Mouse (Mus musculus): Measurements from ENCODE around the gene Gapvd1. TPM values are rescaled to one million over a fixed set of nuclear protein-coding genes. Genes with fewer than 3 reads are reported as not detected.

Gapvd1 gene
- polyA plus RNA-seq, 1 experiment from 2014 or later = 92.2 TPM

DNA sequence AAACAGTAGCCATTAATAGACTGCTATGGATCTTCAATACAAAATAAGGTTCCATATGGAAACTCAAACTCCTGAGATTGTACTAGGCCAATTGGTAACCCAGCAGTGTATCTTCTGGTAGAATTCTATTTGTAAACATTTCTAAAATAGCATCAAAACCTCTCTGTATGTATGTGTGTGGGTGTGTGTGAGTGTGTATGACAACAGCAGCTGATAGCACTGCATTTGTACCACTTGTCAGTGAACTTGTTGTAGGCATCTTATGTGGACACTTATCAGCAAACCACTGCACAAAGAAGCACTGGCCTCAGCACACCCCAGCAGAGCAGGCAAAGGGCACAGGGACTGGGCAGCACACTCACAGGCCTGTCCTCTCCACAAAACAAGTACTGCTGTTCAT, 58.4 kb downstream of the Gapvd1 start:
- H3K27me3 ChIP-seq (ENCODE audit: control insufficient read depth, insufficient read depth, low read length) = no peaks in the 10 kb centered on the region
- H3K9me3 ChIP-seq (ENCODE audit: control insufficient read depth, low read length) = no peaks in the 10 kb centered on the region
- H3K4me2 ChIP-seq (replicated peaks; ENCODE audit: low read depth, low read length) = no peak overlapping the region
- no peak overlapping the region for H3K9ac ChIP-seq (ENCODE audit: low read depth, low read length)
- no peak for ATAC-seq (ENCODE audit: low FRiP score, low TSS enrichment)
- no peak overlapping the region for H3K4me3 ChIP-seq (ENCODE audit: low read length)
- H3K4me1 ChIP-seq (ENCODE audit: control insufficient read depth, insufficient read depth, low read length) = no peaks in the 10 kb centered on the region
- no peak overlapping the region for H3K27ac ChIP-seq (ENCODE audit: low read depth, low read length)
- peaks cover 82% of the 10 kb centered on the region for H3K36me3 ChIP-seq (ENCODE audit: control insufficient read depth, insufficient read depth, low read length)

DNA sequence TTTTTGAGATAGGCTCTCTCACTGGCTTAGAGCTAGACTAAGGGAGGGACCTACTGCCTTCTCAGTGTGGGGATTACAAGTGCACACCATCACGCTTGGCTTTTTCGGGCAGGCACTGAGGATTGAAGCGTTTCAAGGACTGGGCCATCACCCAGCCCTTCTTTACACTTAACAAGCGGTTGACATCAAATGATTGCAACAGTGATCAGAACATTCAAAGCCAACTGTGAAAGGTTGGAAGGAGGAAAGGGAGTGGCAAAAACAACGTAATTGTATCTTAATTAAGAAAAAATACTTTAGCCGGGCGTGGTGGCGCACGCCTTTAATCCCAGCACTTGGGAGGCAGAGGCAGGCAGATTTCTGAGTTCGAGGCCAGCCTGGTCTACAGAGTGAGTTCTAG, 62.2 kb downstream of the Gapvd1 start:
- no peaks in the 10 kb centered on the region for H3K9me3 ChIP-seq (ENCODE audit: control insufficient read depth, low read length)
- peaks cover 81% of the 10 kb centered on the region for H3K36me3 ChIP-seq (ENCODE audit: control insufficient read depth, insufficient read depth, low read length)
- H3K27ac ChIP-seq (ENCODE audit: low read depth, low read length) = no peak overlapping the region
- H3K27me3 ChIP-seq (ENCODE audit: control insufficient read depth, insufficient read depth, low read length) = no peaks in the 10 kb centered on the region
- H3K4me2 ChIP-seq (replicated peaks; ENCODE audit: low read depth, low read length) = no peak overlapping the region
- H3K4me1 ChIP-seq (ENCODE audit: control insufficient read depth, insufficient read depth, low read length) = no peaks in the 10 kb centered on the region
- H3K9ac ChIP-seq (ENCODE audit: low read depth, low read length) = no peak overlapping the region
- no peak overlapping the region for H3K4me3 ChIP-seq (ENCODE audit: low read length)
- 94% methylated on average over 10 of the region's 10 CpGs for WGBS
- ATAC-seq (ENCODE audit: low FRiP score, low TSS enrichment) = no peak

DNA sequence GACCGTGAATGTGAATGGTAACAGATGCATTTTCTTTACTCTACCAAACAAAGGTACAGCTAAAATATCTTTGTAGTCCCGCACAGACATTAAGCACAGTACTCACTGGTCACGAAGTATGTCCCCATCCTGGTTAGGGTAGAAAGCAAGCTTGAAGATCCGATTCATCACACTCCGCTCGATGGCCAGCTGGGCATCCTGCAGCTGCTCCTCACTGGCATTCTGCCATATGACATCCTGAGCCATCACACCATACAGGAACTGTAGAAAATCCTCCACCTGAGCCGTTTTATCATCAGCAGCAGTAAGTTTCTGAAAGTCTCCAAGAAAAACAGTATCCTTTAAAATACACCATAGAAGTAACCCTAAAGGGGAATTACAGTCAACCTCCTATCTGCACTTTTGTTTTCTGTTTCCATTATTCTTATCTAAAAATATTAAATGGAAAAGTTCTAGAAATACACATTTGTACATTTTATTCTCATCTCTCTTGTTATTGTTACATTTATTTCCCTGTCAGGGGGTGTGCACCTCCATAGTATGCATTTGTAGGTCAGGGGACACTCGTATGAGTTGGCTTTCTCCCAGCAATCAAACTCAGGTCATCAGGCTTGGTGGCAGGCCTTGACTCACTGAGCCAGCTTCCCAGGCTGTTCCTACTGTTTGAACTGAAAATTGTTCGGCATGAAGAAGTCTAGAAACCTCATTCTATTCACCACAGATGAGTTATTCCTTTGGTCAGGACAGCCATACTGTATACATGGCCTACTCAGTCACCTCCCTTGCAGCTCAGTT, 70.8 kb downstream of the Gapvd1 start:
- no peaks in the 10 kb centered on the region for H3K27me3 ChIP-seq (ENCODE audit: control insufficient read depth, insufficient read depth, low read length)
- H3K27ac ChIP-seq (ENCODE audit: low read depth, low read length) = no peak overlapping the region
- WGBS = 91% methylated on average over 9 of the region's 9 CpGs
- H3K4me1 ChIP-seq (ENCODE audit: control insufficient read depth, insufficient read depth, low read length) = no peaks in the 10 kb centered on the region
- H3K9ac ChIP-seq (ENCODE audit: low read depth, low read length) = no peak overlapping the region
- H3K9me3 ChIP-seq (ENCODE audit: control insufficient read depth, low read length) = no peaks in the 10 kb centered on the region
- ATAC-seq (ENCODE audit: low FRiP score, low TSS enrichment) = no peak
- peaks cover 74% of the 10 kb centered on the region for H3K36me3 ChIP-seq (ENCODE audit: control insufficient read depth, insufficient read depth, low read length)
- no peak overlapping the region for H3K4me3 ChIP-seq (ENCODE audit: low read length)
- no peak overlapping the region for H3K4me2 ChIP-seq (replicated peaks; ENCODE audit: low read depth, low read length)

DNA sequence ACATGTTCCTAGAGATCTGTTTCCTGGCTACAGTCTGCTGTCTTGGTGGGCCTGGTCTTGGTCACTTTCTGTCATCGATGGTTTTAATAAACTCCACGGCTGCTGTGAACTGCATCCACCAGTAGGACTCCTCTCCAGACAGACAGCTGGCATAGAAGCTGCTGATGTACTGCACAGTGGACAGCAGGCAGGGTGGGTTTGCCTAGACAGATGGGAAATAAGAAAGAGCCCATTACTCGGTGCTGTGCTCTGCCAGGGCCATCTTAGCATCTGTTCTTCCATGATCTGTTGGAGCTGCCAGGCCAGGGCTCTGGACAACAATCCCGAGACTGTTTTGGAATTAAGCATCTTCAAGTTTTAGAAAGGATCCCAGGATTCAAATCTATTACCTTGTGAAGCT, 77.1 kb downstream of the Gapvd1 start:
- Histone ChIP-seq H3K36me3 (ENCODE audit: control insufficient read depth, insufficient read depth, low read length) (peaks cover 60% of the 10 kb centered on the region), H3K27ac (ENCODE audit: low read depth, low read length) (no peak overlapping the region), H3K27me3 (ENCODE audit: control insufficient read depth, insufficient read depth, low read length) (no peaks in the 10 kb centered on the region), H3K4me2 (replicated peaks; ENCODE audit: low read depth, low read length) (no peak overlapping the region), H3K9me3 (ENCODE audit: control insufficient read depth, low read length) (no peaks in the 10 kb centered on the region), H3K4me3 (ENCODE audit: low read length) (no peak overlapping the region), H3K9ac (ENCODE audit: low read depth, low read length) (no peak overlapping the region), H3K4me1 (ENCODE audit: control insufficient read depth, insufficient read depth, low read length) (no peaks in the 10 kb centered on the region)
- 98% methylated on average over 4 of the region's 4 CpGs for WGBS
- ATAC-seq (ENCODE audit: low FRiP score, low TSS enrichment) = no peak

DNA sequence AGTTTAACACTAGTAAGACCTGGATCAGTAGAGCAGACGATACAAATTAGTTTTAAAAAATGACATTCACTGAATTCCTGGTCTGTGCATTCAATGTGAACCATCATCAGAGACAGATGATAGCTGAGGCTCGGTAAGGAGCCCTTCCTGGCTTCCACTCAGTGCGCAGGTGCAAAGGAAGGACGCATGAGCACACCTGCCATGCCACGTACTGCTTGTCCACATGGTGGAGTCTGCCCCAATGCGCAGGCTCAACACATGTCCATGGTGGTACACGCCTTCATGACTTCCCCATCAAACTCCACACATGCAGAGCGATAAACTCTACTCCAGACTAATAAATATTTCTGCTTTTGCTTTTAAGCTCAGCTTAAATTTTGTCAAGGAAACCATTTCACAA, 78.0 kb downstream of the Gapvd1 start:
- WGBS = 94% methylated on average over 8 of the region's 8 CpGs
- Histone ChIP-seq H3K9ac (ENCODE audit: low read depth, low read length) (no peak overlapping the region), H3K27me3 (ENCODE audit: control insufficient read depth, insufficient read depth, low read length) (no peaks in the 10 kb centered on the region), H3K9me3 (ENCODE audit: control insufficient read depth, low read length) (no peaks in the 10 kb centered on the region), H3K4me1 (ENCODE audit: control insufficient read depth, insufficient read depth, low read length) (no peaks in the 10 kb centered on the region), H3K36me3 (ENCODE audit: control insufficient read depth, insufficient read depth, low read length) (peaks cover 50% of the 10 kb centered on the region), H3K4me3 (ENCODE audit: low read length) (no peak overlapping the region), H3K27ac (ENCODE audit: low read depth, low read length) (no peak overlapping the region), H3K4me2 (replicated peaks; ENCODE audit: low read depth, low read length) (no peak overlapping the region)
- ATAC-seq (ENCODE audit: low FRiP score, low TSS enrichment) = no peak

DNA sequence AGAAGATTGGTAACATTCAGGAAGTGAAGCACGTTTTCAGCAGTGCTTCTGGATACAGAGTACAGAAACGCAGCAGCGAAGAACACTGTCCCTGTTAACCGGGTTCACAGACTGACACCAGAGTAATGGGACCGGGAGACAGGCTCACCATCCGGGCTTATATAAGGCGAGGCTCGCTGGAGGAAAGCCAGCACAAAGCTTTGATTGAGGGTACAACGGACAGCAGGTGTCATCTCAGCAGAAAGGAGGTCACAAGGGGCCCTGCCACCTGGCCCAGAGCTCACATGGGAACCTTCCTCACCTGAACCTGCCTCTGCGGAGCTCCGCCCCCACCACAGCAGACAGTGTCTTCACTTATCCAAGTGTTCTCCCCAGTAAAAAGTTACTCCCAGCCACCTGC, 81.2 kb downstream of the Gapvd1 start:
- 90% methylated on average over 11 of the region's 11 CpGs for WGBS
- Histone ChIP-seq H3K36me3 (ENCODE audit: control insufficient read depth, insufficient read depth, low read length) (peaks cover 39% of the 10 kb centered on the region), H3K9ac (ENCODE audit: low read depth, low read length) (no peak overlapping the region), H3K4me3 (ENCODE audit: low read length) (no peak overlapping the region), H3K9me3 (ENCODE audit: control insufficient read depth, low read length) (no peaks in the 10 kb centered on the region), H3K4me1 (ENCODE audit: control insufficient read depth, insufficient read depth, low read length) (no peaks in the 10 kb centered on the region), H3K4me2 (replicated peaks; ENCODE audit: low read depth, low read length) (no peak overlapping the region), H3K27me3 (ENCODE audit: control insufficient read depth, insufficient read depth, low read length) (no peaks in the 10 kb centered on the region), H3K27ac (ENCODE audit: low read depth, low read length) (no peak overlapping the region)
- ATAC-seq (ENCODE audit: low FRiP score, low TSS enrichment) = no peak

DNA sequence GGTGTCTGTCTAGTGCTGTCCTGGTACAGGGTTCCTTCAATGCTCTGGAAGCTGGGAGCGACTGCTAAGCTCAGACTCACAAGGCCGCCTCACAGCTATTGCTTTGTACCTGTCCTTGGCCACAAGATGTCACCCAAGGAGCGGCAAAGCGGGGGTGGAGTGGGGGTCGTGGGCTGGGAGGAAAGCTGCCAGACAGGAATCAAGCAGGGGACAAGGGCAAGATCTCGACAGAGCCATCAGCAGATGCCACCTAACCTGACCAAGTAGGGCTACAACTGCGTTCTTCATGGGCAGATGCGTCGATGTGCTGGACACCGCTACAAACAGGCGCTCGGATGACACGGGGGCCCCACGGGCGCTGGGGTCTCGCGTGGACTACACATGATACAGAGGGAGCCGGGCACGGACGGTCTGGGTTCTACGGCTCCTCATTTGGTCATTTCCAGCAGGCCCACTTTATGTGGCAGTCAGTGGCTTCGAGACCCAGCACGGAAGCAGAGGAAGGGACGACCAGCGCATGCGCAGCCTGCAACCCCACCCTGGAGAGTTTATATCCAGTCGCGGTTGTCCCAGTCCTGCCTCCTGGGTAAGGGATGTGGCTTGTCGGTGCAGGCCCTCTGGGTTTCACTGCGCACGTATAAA, 83.5 kb downstream of the Gapvd1 start:
- Histone ChIP-seq H3K36me3 (ENCODE audit: control insufficient read depth, insufficient read depth, low read length) (peaks cover 16% of the 10 kb centered on the region; the same call in 1 of the 2 replicates), H3K9me3 (ENCODE audit: control insufficient read depth, low read length) (no peaks in the 10 kb centered on the region), H3K27ac (ENCODE audit: low read depth, low read length) (no peak overlapping the region), H3K4me1 (ENCODE audit: control insufficient read depth, insufficient read depth, low read length) (no peaks in the 10 kb centered on the region), H3K4me3 (ENCODE audit: low read length) (peak overlapping the region; percentile 43), H3K4me2 (replicated peaks; ENCODE audit: low read depth, low read length) (peak overlapping the region; percentile 55), H3K27me3 (ENCODE audit: control insufficient read depth, insufficient read depth, low read length) (no peaks in the 10 kb centered on the region), H3K9ac (ENCODE audit: low read depth, low read length) (peak overlapping the region; percentile 56; the same call in 1 of the 2 replicates)
- WGBS = 31% methylated on average over 31 of the region's 31 CpGs
- ATAC-seq (ENCODE audit: low FRiP score, low TSS enrichment) = peak; percentile 66

DNA sequence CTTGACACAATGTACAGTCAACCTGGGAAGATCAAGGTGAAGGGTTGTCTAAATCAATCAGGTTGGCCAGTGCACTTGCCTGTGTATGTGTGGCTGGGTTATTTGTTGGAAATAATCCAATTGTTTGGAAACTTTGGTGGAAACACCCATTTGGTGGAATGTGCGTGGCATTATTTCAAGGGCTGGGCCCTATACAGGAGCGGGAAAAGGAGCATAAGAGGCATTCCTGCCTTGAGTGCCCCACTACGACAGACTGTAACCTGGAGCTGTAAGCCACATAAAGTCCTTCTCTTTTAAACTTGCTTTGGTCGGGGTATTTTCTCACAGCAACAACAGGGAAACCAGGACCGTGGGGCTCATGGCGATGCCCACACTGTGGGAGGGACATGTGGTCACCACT, 84.6 kb downstream of the Gapvd1 start:
- no peak for ATAC-seq (ENCODE audit: low FRiP score, low TSS enrichment)
- no peaks in the 10 kb centered on the region for H3K9me3 ChIP-seq (ENCODE audit: control insufficient read depth, low read length)
- H3K4me1 ChIP-seq (ENCODE audit: control insufficient read depth, insufficient read depth, low read length) = no peaks in the 10 kb centered on the region
- H3K4me2 ChIP-seq (replicated peaks; ENCODE audit: low read depth, low read length) = no peak overlapping the region
- WGBS = 85% methylated on average over 6 of the region's 6 CpGs
- H3K4me3 ChIP-seq (ENCODE audit: low read length) = no peak overlapping the region
- H3K36me3 ChIP-seq (ENCODE audit: control insufficient read depth, insufficient read depth, low read length) = peaks cover 6% of the 10 kb centered on the region; the same call in 1 of the 2 replicates
- no peak overlapping the region for H3K9ac ChIP-seq (ENCODE audit: low read depth, low read length)
- H3K27ac ChIP-seq (ENCODE audit: low read depth, low read length) = no peak overlapping the region
- no peaks in the 10 kb centered on the region for H3K27me3 ChIP-seq (ENCODE audit: control insufficient read depth, insufficient read depth, low read length)

DNA sequence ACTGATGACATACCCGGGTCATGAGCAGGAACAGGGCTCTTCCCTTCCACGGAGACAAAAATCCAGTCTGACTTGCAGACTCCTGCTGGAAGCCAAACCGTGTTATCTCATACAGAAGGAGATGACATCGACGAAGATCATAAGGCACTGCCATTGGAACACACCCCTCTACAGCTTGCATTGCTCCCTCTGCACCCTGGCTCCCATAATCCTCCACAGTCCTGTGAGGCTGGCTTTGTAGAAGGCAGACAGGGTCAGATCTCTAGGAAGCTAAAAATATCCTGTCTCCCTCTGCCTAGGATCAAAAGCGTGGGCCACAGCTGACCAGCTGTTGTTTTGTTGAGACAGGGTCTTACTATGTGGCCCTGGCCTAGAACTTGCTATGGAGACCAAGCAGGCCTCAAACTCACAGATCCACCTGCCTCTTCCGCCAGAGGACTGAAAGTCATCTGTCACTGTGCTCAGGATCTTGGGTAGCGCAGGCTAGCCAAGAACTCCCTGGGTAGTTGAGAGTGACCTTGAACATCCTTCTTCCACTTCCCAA, 85.8 kb downstream of the Gapvd1 start:
- Histone ChIP-seq H3K4me1 (ENCODE audit: control insufficient read depth, insufficient read depth, low read length) (no peaks in the 10 kb centered on the region), H3K4me3 (ENCODE audit: low read length) (no peak overlapping the region), H3K9me3 (ENCODE audit: control insufficient read depth, low read length) (no peaks in the 10 kb centered on the region), H3K36me3 (ENCODE audit: control insufficient read depth, insufficient read depth, low read length) (no peaks in the 10 kb centered on the region), H3K4me2 (replicated peaks; ENCODE audit: low read depth, low read length) (no peak overlapping the region), H3K27ac (ENCODE audit: low read depth, low read length) (no peak overlapping the region), H3K9ac (ENCODE audit: low read depth, low read length) (no peak overlapping the region), H3K27me3 (ENCODE audit: control insufficient read depth, insufficient read depth, low read length) (no peaks in the 10 kb centered on the region)
- ATAC-seq (ENCODE audit: low FRiP score, low TSS enrichment) = no peak
- 56% methylated on average over 8 of the region's 8 CpGs for WGBS
